Mouse (Mus musculus): Measurements from ENCODE around the gene Plce1.

Gene Plce1

DNA sequence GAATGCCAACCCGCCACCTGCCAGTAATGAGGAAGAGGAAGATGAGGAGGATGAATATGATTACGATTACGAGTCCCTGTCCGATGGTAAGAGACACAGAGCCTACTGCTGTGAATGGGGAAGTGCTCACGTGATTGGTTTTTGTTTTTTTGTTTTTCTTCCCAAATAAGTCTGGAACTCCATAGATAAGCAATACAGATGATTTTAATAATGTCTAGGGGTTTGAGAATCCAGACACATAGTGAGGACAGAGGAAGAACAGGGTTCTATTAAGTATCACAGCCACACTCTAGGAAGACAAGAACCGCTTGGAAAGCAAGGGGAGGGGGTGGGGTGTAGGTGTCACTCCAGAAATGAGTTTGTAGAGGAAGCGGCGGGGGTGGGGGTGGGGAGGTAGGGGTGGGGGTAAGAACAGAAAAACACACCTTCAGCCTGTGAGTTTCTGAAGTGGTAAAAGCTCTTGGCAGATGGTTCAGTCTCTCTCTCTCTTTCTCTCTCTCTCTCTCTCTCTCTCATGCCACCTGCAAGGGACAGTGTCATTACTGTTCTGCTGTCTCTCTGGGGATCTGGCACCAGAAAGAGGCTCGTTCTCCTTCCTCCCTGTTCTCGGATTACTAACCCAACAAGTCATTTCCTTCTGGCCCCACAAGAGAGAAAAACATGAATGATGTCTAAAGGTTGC lies 265.0 kb downstream of the Plce1 start:
- DNase-seq: no peak

DNA sequence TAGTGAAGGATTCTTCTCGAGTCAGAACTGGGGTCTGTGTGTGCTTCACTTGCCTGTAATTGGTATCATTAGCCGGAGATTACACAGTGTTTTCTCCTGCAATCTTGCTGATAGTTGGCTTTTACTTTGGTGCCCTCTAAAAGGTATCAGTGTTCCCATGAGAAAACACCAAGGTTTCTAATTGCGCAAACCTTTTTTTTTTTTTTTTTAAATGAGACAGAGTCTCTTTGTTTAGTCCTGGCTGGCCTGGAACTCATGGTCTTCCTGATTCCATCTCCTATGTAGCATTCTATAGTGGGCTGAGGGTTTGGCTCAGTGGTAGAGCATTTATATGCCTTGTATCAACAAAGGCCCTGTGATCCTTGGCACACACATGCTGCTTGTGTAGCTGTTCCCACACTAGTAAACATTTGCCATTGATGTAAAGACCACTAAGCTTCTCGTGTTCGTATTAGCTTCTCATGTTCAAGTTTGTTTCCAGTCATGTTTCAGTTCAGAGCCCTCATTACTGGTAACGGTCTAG lies 265.6 kb downstream of the Plce1 start:
- DNase-seq: no peak

GRCm38 (mm10) chr19:38750192-38750591 lies 269.3 kb downstream of the Plce1 start:
- DNase-seq: no peak

GRCm38 (mm10) chr19:38757161-38757560 lies 276.3 kb downstream of the Plce1 start:
- DNase-seq: no peak

DNA sequence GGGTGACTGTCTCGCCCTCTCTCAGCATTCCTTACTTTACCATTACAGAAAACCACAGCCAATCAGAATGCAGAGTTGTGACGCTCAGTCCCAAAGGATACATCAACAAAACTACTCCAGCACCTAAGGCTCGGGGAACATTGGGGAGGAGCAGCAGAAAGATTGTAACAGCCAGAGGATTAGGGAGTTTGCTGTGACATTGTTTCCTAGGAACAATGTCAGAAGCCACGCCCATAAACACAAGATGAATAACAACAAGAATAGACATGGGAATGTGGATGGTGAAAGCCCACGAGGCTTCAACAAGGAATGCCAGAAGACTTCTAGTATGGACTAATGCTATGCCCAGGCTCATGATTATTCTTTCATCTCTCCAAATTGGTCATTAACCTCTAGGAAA lies 277.1 kb downstream of the Plce1 start:
- DNase-seq: no peak

DNA sequence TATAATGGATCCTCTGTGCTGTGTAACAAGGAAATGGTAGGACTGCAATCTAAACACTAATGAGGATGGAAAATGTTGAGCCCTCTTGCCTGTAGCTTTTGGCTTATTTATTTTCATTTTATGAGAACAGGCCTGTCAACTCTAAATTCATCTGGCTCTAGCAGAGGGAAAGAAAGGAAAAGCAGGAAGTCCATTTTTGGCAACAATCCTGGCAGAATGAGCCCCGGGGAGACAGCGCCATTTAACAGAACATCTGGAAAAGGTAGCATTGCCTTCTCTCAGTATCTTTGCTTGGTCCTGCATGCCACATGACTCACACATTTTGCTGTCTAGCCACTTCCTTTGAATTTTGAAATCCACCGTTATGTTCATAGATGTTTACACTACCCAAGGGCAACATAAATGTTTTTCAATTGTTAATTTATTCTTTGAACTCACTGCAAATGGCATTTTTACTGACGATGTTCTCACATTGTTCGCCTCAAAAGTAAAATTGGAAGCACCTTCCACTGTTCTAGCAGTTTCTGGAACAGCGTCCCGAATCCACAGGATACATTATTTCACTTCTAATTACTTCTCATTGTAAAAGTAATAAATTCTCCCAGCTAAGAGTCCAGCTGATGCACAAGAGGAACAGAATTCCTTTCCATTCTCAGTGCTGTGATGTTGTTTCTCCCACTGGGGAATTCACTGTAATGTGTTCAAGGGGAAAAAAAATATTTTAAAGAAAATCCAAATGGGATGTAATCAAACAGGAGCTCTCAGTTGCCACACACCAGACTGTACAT lies 278.0 kb downstream of the Plce1 start:
- no peak for DNase-seq

- DNase-seq: no peak
These were observed 279.5 kb downstream of the Plce1 start for GRCm38 (mm10) chr19:38760441-38760840.

DNA sequence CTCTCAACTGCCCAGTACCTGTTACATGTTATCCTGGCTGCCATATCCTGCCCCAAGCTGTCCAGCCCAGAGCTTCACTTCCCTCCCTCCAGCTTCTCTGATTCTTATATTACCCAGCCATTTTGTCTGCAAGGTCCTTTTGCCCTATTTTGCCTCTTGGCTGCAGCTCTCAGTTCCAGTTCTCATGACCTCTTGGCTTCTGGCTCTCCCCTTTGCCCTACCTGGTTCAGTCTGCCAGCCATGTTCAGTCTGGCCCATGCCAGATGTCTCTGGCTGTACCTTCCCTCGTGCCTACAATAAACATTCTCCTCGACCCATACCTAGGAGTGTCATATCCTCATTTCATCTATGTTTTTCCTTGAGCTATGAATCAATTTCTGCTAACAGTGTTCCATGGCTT lies 285.4 kb downstream of the Plce1 start:
- DNase-seq: no peak

DNA sequence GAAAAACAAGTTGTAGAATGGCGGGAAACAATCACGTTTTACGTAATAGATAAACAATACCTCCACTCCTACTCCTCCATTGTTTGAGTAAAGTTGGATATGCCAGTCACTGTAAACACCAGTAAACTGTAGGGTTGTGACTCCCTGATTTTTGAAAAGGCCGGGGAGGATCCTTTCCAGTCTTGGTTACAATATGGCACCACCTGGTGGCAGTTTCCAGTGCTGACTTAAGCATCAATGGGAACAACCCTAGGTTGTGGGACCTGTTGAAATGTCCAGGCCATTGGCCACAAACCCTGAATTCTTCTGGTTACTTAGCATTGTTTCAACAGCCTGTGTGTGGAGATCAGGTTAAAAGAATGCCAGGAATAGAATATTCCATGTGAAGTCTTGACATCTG lies 294.6 kb downstream of the Plce1 start:
- peak; percentile 8 to 53 for DNase-seq

GRCm38 (mm10) chr19:38778805-38779204 lies 297.9 kb downstream of the Plce1 start:
- no peak for DNase-seq

GRCm38 (mm10) chr19:38783542-38783941 lies 302.6 kb downstream of the Plce1 start:
- no peak for DNase-seq

DNA sequence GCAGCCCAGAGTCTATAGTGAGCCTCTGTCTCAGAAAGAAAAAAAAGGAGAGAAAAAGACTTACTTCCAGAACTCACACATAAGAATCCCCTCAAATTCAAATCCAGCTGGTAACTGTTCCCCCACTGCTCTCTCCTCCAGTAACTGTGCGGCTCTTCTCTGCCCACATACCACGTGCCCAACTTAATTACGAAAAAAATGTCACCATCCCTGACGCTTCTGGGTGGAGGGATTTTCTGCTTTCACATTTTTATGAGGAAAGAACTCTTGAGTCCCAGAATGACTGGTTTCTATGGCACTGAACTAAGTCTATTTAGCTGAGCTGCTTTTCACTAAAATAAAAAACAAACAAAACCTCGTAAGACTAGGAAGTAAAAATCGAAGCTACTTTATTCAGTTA lies 306.8 kb downstream of the Plce1 start:
- no peak for DNase-seq

GRCm38 (mm10) chr19:38793563-38794045 lies 312.7 kb downstream of the Plce1 start:
- DNase-seq: no peak

GRCm38 (mm10) chr19:38796546-38796945 lies 315.6 kb downstream of the Plce1 start:
- DNase-seq: no peak

GRCm38 (mm10) chr19:38798291-38798690 lies 317.4 kb downstream of the Plce1 start:
- no peak for DNase-seq

- no peak for DNase-seq
These were observed 317.9 kb downstream of the Plce1 start for GRCm38 (mm10) chr19:38798801-38799200.

- no peak for DNase-seq
These were observed 337.3 kb downstream of the Plce1 start for GRCm38 (mm10) chr19:38818191-38818590.

GRCm38 (mm10) chr19:38818766-38819426 lies 338.0 kb downstream of the Plce1 start, which contains the start of gene Noc3l:
Noc3l (minus strand) TSS chr19:38819237.
- DNase-seq: peak; percentile 96 to 97

- no peak for DNase-seq
These were observed 338.5 kb downstream of the Plce1 start for GRCm38 (mm10) chr19:38819427-38819802.

- no peak for DNase-seq
These were observed 339.4 kb downstream of the Plce1 start for GRCm38 (mm10) chr19:38820186-38820804.

- no peak for DNase-seq
These were observed 352.3 kb downstream of the Plce1 start for GRCm38 (mm10) chr19:38833224-38833623.
